Mouse (Mus musculus) lung, postnatal 0 days (tissue): Measurements from ENCODE around the gene Stra6. TPM values are rescaled to one million over a fixed set of nuclear protein-coding genes. Genes with fewer than 3 reads are reported as not detected.

Experiments used
- ATAC-seq: fragments of 200-750 bp; cut with Nextera tagmentation; 2 replicates; pipeline ENCODE4 v1.8.0; 2017; ENCODE audit warnings: moderate library complexity
- DNase-seq: peaks from one replicate; pipeline ENCODE4 v3.0.0-alpha.2; 2016; ENCODE audit warnings: low spot score
- H3K27ac ChIP-seq: fragments of 300-500 bp; sonication (generic); 2 replicates; pipeline ENCODE4 v1.5.1; 2014; ENCODE audit warnings: antibody characterized with exemption, mild to moderate bottlenecking, low read length, mixed read lengths
- H3K27me3 ChIP-seq: fragments of 300-500 bp; sonication (generic); replicated peaks from 2 replicates; pipeline ENCODE4 v1.6.1; 2014; ENCODE audit warnings: low read length, mixed read lengths; ENCODE audit not compliant: insufficient read depth
- H3K36me3 ChIP-seq: fragments of 300-500 bp; sonication (generic); 2 replicates; pipeline ENCODE4 v1.6.1; 2014; ENCODE audit warnings: low read length, mixed read lengths; ENCODE audit not compliant: insufficient read depth
- H3K4me1 ChIP-seq: fragments of 300-500 bp; sonication (generic); 2 replicates; pipeline ENCODE4 v1.6.1; 2014; ENCODE audit warnings: antibody characterized with exemption, low read depth, low read length, mixed read lengths; ENCODE audit not compliant: insufficient read depth
- H3K4me2 ChIP-seq: fragments of 300-500 bp; sonication (generic); replicated peaks from 2 replicates; pipeline ENCODE4 v1.6.1; 2014; ENCODE audit warnings: low read depth, mild to moderate bottlenecking, low read length, moderate library complexity, mixed read lengths
- H3K4me3 ChIP-seq: fragments of 300-500 bp; sonication (generic); 2 replicates; pipeline ENCODE4 v1.5.1; 2014; ENCODE audit warnings: low read depth, low read length
- H3K9ac ChIP-seq: fragments of 300-500 bp; sonication (generic); replicated peaks from 2 replicates; pipeline ENCODE4 v1.6.1; 2014; ENCODE audit warnings: low read depth, mild to moderate bottlenecking
- H3K9me3 ChIP-seq: fragments of 300-500 bp; sonication (generic); 2 replicates; pipeline ENCODE4 v1.6.1; 2016; ENCODE audit warnings: low read length, mixed read lengths
- CTCF ChIP-seq: IDR thresholded peaks from 2 replicates; pipeline ENCODE4 v1.5.1; 2016; ENCODE audit warnings: antibody characterized with exemption, mild to moderate bottlenecking
- EP300 ChIP-seq: IDR thresholded peaks from 2 replicates; pipeline ENCODE4 v1.6.1; 2016; ENCODE audit warnings: antibody characterized with exemption, mild to moderate bottlenecking, control low read depth
- WGBS: fragments of 180-500 bp; shearing (Covaris S2); extraction: QIAGEN DNeasy Blood & Tissue Kit; methylation state at CpG from one replicate; pipeline ENCODE4 v1.1.7; 2014; 5-methylcytosine and 5-hydroxymethylcytosine counted together
- polyA plus RNA-seq: library from polyadenylated mRNA; unstranded; fragments of >200 nt; fragmentation: Nextera tagmentation; extraction: Ambion mirVana; gene quantifications from 2 replicates; pipeline ENCODE4 v1.2.1, GENCODE M21; 2015

The Stra6 gene
- polyA plus RNA-seq, 1 experiment from 2014 or later = 0.41 TPM

DNA sequence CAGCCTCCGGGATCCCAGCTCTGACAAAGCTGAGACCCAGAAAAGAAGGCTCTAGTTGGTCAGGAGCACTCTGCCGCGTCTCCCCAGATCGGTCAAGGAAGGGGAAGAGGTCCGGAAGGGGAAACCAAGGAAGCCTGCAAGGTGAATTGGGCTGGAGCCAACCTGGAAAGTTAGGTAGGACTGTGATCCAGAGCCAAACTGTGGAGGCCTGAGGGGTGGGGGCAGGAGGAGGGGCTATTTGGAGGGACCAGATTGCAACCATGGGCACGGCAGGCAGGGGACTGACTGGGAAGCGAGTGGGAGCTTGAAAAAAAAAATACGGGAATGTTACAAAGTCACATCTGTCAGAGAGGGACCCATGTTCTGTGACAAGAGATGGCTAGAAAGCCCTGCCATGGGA, 65.9 kb downstream of the Stra6 start:
- 0 out of 2 replicates have a peak, but pooled peaks cover 4% of the 10 kb centered on the region for H3K4me1 ChIP-seq
- no peak overlapping the region for H3K4me2 ChIP-seq
- H3K27ac ChIP-seq = no peak overlapping the region
- TF ChIP-seq CTCF (no peak), EP300 (no peak)
- H3K4me3 ChIP-seq = no peak overlapping the region
- no peaks in the 10 kb centered on the region for H3K36me3 ChIP-seq
- 0 out of 2 replicates have a peak, but pooled peaks cover 5% of the 10 kb centered on the region for H3K27me3 ChIP-seq
- H3K9ac ChIP-seq = no peak overlapping the region
- DNase-seq (no peak), ATAC-seq (no peak)
- H3K9me3 ChIP-seq = no peaks in the 10 kb centered on the region
- 20% methylated on average over 8 of the region's 8 CpGs for WGBS

GRCm38 (mm10) chr9:58130909-58131308, 67.3 kb downstream of the Stra6 start:
- Histone ChIP-seq H3K4me1 (0 out of 2 replicates have a peak, but pooled peaks cover 4% of the 10 kb centered on the region), H3K27ac (no peak overlapping the region), H3K36me3 (no peaks in the 10 kb centered on the region), H3K4me2 (no peak overlapping the region), H3K9ac (no peak overlapping the region), H3K27me3 (0 out of 2 replicates have a peak, but pooled peaks cover 5% of the 10 kb centered on the region), H3K9me3 (no peaks in the 10 kb centered on the region), H3K4me3 (no peak overlapping the region)
- WGBS = 50% methylated on average over 3 of the region's 3 CpGs
- DNase-seq (no peak), ATAC-seq (no peak)
- TF ChIP-seq CTCF (no peak), EP300 (no peak)

- 0 out of 2 replicates have a peak, but pooled peaks cover 4% of the 10 kb centered on the region for H3K4me1 ChIP-seq
- no peak overlapping the region for H3K4me2 ChIP-seq
- H3K4me3 ChIP-seq = no peak overlapping the region
- no peak overlapping the region for H3K27ac ChIP-seq
- DNase-seq = no peak
- H3K27me3 ChIP-seq = 0 out of 2 replicates have a peak, but pooled peaks cover 5% of the 10 kb centered on the region
- no peaks in the 10 kb centered on the region for H3K9me3 ChIP-seq
- TF ChIP-seq EP300 (no peak), CTCF (no peak)
- WGBS = 60% methylated on average over 7 of the region's 7 CpGs
- no peaks in the 10 kb centered on the region for H3K36me3 ChIP-seq
- no peak for ATAC-seq
- no peak overlapping the region for H3K9ac ChIP-seq
Observed at GRCm38 (mm10) chr9:58131735-58132134, 68.1 kb downstream of the Stra6 start.

DNA sequence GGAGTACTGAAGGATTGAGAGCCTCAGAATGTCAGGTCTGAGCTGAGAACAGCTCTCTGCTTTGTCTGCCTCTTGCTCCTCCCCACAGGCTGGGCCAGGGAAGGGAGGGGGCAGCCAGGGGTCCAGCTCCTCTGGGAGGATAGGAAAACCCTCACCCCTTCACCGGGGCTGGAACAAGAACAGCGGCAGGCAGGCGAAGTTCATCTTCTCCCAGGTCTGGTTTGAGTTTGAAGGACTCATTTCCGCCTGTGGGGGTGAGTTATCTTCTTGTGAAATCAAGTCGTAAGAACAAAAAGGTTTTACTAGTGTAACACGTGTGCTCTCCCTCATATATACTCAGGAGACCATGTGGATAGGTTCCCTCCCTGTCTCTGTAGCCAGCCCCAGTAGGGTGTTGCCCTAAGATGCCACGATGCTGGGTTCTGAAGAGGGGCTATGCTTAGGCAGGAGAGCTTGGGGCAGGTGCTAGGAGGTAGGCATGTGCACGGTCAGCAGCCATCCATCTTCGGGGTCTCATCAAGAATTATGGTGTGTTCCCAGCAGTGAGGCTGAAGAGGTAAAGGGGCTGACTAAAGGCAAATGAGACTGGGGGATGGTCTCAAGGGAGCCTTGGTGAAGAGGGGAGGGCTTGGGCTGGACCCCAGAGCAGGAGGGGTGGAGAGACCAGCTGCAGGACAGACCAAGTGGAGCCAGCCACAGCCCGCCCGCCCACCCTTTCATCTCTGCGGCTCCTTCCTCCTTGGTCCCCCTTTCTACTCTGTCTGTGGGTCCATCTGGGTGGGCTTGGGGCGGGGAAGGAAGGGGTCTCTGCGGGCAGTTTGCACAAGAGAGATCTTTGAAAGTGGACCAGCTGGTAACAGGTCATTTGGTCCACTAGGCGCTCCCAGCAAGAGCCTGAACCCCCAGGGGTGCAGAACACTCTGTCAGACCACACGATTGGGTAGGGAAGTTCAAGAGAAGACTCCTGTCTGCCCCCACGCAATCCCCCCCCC, 70.6 kb downstream of the Stra6 start:
- Histone ChIP-seq H3K9ac (no peak overlapping the region), H3K4me3 (no peak overlapping the region), H3K36me3 (no peaks in the 10 kb centered on the region), H3K27ac (no peak overlapping the region), H3K4me2 (no peak overlapping the region), H3K9me3 (no peaks in the 10 kb centered on the region), H3K4me1 (0 out of 2 replicates have a peak, but pooled peaks cover 2% of the 10 kb centered on the region), H3K27me3 (0 out of 2 replicates have a peak, but pooled peaks cover 5% of the 10 kb centered on the region)
- no peak; the same call in 1 of the 2 replicates for ATAC-seq
- no peak for DNase-seq
- WGBS = 10% methylated on average over 16 of the region's 17 CpGs
- TF ChIP-seq EP300 (no peak), CTCF (no peak)

DNA sequence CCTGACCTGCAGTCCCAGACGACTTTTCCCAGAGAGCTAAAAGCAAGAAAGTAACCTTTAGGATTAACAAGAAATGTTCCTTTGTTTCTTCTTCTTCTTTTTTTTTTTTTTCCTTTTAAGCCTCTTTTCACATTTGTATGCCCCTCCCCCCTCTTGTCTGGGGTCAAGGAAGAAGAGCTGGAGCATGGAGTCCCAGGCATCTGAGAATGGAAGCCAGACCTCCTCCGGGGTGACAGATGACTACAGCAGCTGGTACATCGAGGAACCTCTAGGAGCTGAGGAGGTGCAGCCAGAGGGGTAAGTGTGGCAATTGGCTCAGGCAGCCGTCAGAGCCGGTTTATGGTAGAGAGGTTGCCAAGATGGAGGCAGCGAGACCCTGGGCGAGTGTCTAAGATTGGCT, 71.3 kb downstream of the Stra6 start:
- DNase-seq = no peak
- Histone ChIP-seq H3K27ac (no peak overlapping the region), H3K4me1 (no peaks in the 10 kb centered on the region), H3K9ac (no peak overlapping the region), H3K36me3 (no peaks in the 10 kb centered on the region), H3K9me3 (no peaks in the 10 kb centered on the region), H3K4me3 (no peak overlapping the region), H3K4me2 (no peak overlapping the region), H3K27me3 (0 out of 2 replicates have a peak, but pooled peaks cover 5% of the 10 kb centered on the region)
- TF ChIP-seq EP300 = no peak
- TF ChIP-seq CTCF = no peak
- 28% methylated on average over 7 of the region's 7 CpGs for WGBS
- no peak for ATAC-seq

GRCm38 (mm10) chr9:58135921-58136321, 72.3 kb downstream of the Stra6 start:
- Histone ChIP-seq H3K9me3 (no peaks in the 10 kb centered on the region), H3K27ac (no peak overlapping the region), H3K9ac (no peak overlapping the region), H3K27me3 (0 out of 2 replicates have a peak, but pooled peaks cover 5% of the 10 kb centered on the region), H3K36me3 (no peaks in the 10 kb centered on the region), H3K4me2 (no peak overlapping the region), H3K4me3 (no peak overlapping the region), H3K4me1 (no peaks in the 10 kb centered on the region)
- DNase-seq = no peak
- no peak; the same call in 1 of the 2 replicates for ATAC-seq
- 25% methylated on average over 2 of the region's 2 CpGs for WGBS
- TF ChIP-seq CTCF (no peak), EP300 (no peak)
